Comparison of ENCODE assay signal across 24 mouse cellular contexts in genomic region chr7:37437887-37438286, GRCm38 (mm10).
DNase-seq lines count a peak whose midpoint lies in the region; ATAC-seq lines count a peak whose summit lies in the region.
"Had no signal": no experiment of that assay in that cellular context is flagged by ENCODE, and none has a peak within 500 bp of the region (broad histone marks: within the 10 kb centered on the region; RNA-seq: fewer than 3 reads in every experiment).

No protein-coding gene starts in this region.

- DNase-seq in forebrain, embryonic 11.5 days (ENCODE audit: low spot score) = peak; percentile 5
- DNase-seq in spleen, postnatal 36 days (ENCODE audit: low spot score in 2 of 2) = peak; percentile 38 to 41
- DNase-seq in spleen, postnatal 10 days (ENCODE audit: low spot score in 2 of 2) = no peak
- DNase-seq in left cerebral cortex, postnatal 25 days (ENCODE audit: low spot score in 2 of 2) = no peak
- DNase-seq in midbrain, embryonic 10.5 days (ENCODE audit: low spot score) = no peak
- DNase-seq: adrenal gland, postnatal 36 days; cerebellum, adult 11 months; cerebellum, postnatal 14 days; embryo, embryonic 11 days; heart, adult 2 months; heart, postnatal 36 days; kidney, postnatal 4 days; liver, embryonic 13.5 days; lung, adult 2 months; right cerebral cortex, postnatal 14 days; thymus, postnatal 14 days had no signal

- H3K4me1 ChIP-seq in forebrain, embryonic 11.5 days (replicated peaks; ENCODE audit: control insufficient read depth, insufficient read depth, low read length) = peaks cover 4% of the 10 kb centered on the region; the same call in 1 of the 2 replicates
- H3K4me1 ChIP-seq in forebrain, embryonic 12.5 days = peaks cover 16% of the 10 kb centered on the region
- H3K4me1 ChIP-seq in midbrain, embryonic 10.5 days = peaks cover 15% of the 10 kb centered on the region
- H3K4me1 ChIP-seq: liver, embryonic 13.5 days had no signal

- H3K9ac ChIP-seq in forebrain, embryonic 11.5 days (ENCODE audit: low read length) = no peak overlapping the region
- H3K9ac ChIP-seq in forebrain, embryonic 12.5 days = no peak overlapping the region
- H3K9ac ChIP-seq: embryonic facial prominence, embryonic 13.5 days; hindbrain, embryonic 15.5 days; liver, embryonic 13.5 days; neural tube, embryonic 12.5 days had no signal

- no peaks in the 10 kb centered on the region for H3K9me3 ChIP-seq in forebrain, embryonic 11.5 days (ENCODE audit: control insufficient read depth, low read length)
- no peaks in the 10 kb centered on the region for H3K9me3 ChIP-seq in forebrain, embryonic 12.5 days
- H3K9me3 ChIP-seq in midbrain, embryonic 10.5 days (replicated peaks) = no peaks in the 10 kb centered on the region
- H3K9me3 ChIP-seq: embryonic facial prominence, embryonic 13.5 days; hindbrain, embryonic 15.5 days; liver, embryonic 13.5 days; neural tube, embryonic 12.5 days had no signal

- no peak overlapping the region for H3K27ac ChIP-seq in forebrain, embryonic 11.5 days (ENCODE audit: low read depth, low read length)
- no peak overlapping the region for H3K27ac ChIP-seq in forebrain, embryonic 12.5 days
- no peak overlapping the region for H3K27ac ChIP-seq in midbrain, embryonic 10.5 days (replicated peaks)
- H3K27ac ChIP-seq: embryonic facial prominence, embryonic 13.5 days; heart, adult 2 months; hindbrain, embryonic 15.5 days; liver, embryonic 13.5 days; neural tube, embryonic 12.5 days had no signal

- H3K36me3 ChIP-seq in forebrain, embryonic 11.5 days (ENCODE audit: control insufficient read depth, insufficient read depth, low read length) = no peaks in the 10 kb centered on the region
- no peaks in the 10 kb centered on the region for H3K36me3 ChIP-seq in forebrain, embryonic 12.5 days (replicated peaks)
- H3K36me3 ChIP-seq in midbrain, embryonic 10.5 days = no peaks in the 10 kb centered on the region
- H3K36me3 ChIP-seq: embryonic facial prominence, embryonic 13.5 days; hindbrain, embryonic 15.5 days; liver, embryonic 13.5 days; neural tube, embryonic 12.5 days had no signal

- intact Hi-C loops in left cerebral cortex, postnatal 25 days (cut with DNase I) = no loop called here

- no peak for ATAC-seq in forebrain, embryonic 11.5 days (replicated peaks; ENCODE audit: low FRiP score)
- no peak for ATAC-seq in forebrain, embryonic 12.5 days (ENCODE audit: low FRiP score)
- peak; percentile 90 for ATAC-seq in megakaryocyte progenitor cell, adult 5-6 weeks (replicated peaks; ENCODE audit: poor library complexity)
- ATAC-seq: forebrain, embryonic 14.5 days had no signal

- H3K4me3 ChIP-seq in forebrain, embryonic 11.5 days (ENCODE audit: low read depth, low read length) = no peak overlapping the region
- H3K4me3 ChIP-seq in forebrain, embryonic 12.5 days (replicated peaks) = no peak overlapping the region
- no peak overlapping the region for H3K4me3 ChIP-seq in midbrain, embryonic 10.5 days
- H3K4me3 ChIP-seq: embryonic facial prominence, embryonic 13.5 days; erythroblast, embryonic 14.5 days; heart, adult 2 months; hindbrain, embryonic 15.5 days; liver, embryonic 13.5 days; neural tube, embryonic 12.5 days had no signal

- H3K4me2 ChIP-seq in forebrain, embryonic 11.5 days (ENCODE audit: low read depth, low read length, severe bottlenecking) = no peak overlapping the region
- H3K4me2 ChIP-seq in forebrain, embryonic 12.5 days = no peak overlapping the region
- H3K4me2 ChIP-seq: embryonic facial prominence, embryonic 13.5 days; hindbrain, embryonic 15.5 days; liver, embryonic 13.5 days; midbrain, embryonic 11.5 days; neural tube, embryonic 12.5 days had no signal

- 88% methylated on average over 3 of the region's 3 CpGs for WGBS in forebrain, embryonic 11.5 days
- 85% methylated on average over 3 of the region's 3 CpGs for WGBS in forebrain, embryonic 12.5 days
- WGBS in midbrain, embryonic 10.5 days = 81% methylated on average over 3 of the region's 3 CpGs

- no peaks in the 10 kb centered on the region for H3K27me3 ChIP-seq in forebrain, embryonic 11.5 days (ENCODE audit: control insufficient read depth, insufficient read depth, low read length)
- H3K27me3 ChIP-seq in forebrain, embryonic 12.5 days = no peaks in the 10 kb centered on the region
- H3K27me3 ChIP-seq in midbrain, embryonic 10.5 days (ENCODE audit: low read depth, poor library complexity, severe bottlenecking) = no peaks in the 10 kb centered on the region
- H3K27me3 ChIP-seq: embryonic facial prominence, embryonic 13.5 days; hindbrain, embryonic 15.5 days; liver, embryonic 13.5 days; neural tube, embryonic 12.5 days had no signal

Comparison
In these comparisons a context has a peak if more than half of its experiments do, and no peak if none do; other contexts are left out.
1. DNase-seq: peak in forebrain, embryonic 11.5 days (single experiment) and spleen, postnatal 36 days (2 of 2); none in spleen, postnatal 10 days (0 of 2), left cerebral cortex, postnatal 25 days (0 of 2) and midbrain, embryonic 10.5 days (single experiment).